Mouse (Mus musculus) bone marrow, adult 2 months (tissue): ENCODE measurements at regions not wholly inside any gene's neighbourhood (a gene's known extent, or its start where the extent isn't known, plus 50 kb on each side); places are given as distances from the start of the nearest gene placed in this dataset.

ENCODE experiments used
- CTCF ChIP-seq: fragments of 200-500 bp; IDR thresholded peaks from 2 replicates; pipeline ENCODE4 v1.5.1; 2011; ENCODE audit warnings: low read length, control low read depth; ENCODE audit not compliant: control insufficient read depth, insufficient read depth
- POLR2A ChIP-seq: fragments of 200-500 bp; IDR thresholded peaks from 2 replicates; pipeline ENCODE4 v1.6.1; 2011; ENCODE audit warnings: low read depth, mild to moderate bottlenecking, control low read depth, low read length, borderline replicate concordance; ENCODE audit not compliant: control insufficient read depth

- TF ChIP-seq CTCF (no peak), POLR2A (no peak)
These were observed 81.4 kb upstream of the Gm12728 start for GRCm38 (mm10) chr4:105708080-105708796.
